Mouse (Mus musculus) right cerebral cortex, adult 18-20 months (tissue): ENCODE results near the gene 4930512M02Rik.

ENCODE experiments used
- DNase-seq: peaks from one replicate; pipeline ENCODE4 v3.0.0; 2022; ENCODE audit warnings: mixed read lengths

Gene 4930512M02Rik

GRCm38 (mm10) chr11:11564266-11565044 is 63.2 kb downstream of the 4930512M02Rik start:
- no peak for DNase-seq

GRCm38 (mm10) chr11:11561118-11561517 is 66.5 kb downstream of the 4930512M02Rik start:
- no peak for DNase-seq

GRCm38 (mm10) chr11:11559099-11559686 is 68.4 kb downstream of the 4930512M02Rik start:
- DNase-seq: no peak

- DNase-seq: no peak
Observed at GRCm38 (mm10) chr11:11558662-11559061, 69.0 kb downstream of the 4930512M02Rik start.

- DNase-seq: peak; percentile 10
Observed at GRCm38 (mm10) chr11:11557173-11557967, 70.3 kb downstream of the 4930512M02Rik start.

- no peak for DNase-seq
Observed at GRCm38 (mm10) chr11:11556186-11556585, 71.4 kb downstream of the 4930512M02Rik start.

- DNase-seq: no peak
Observed at GRCm38 (mm10) chr11:11555563-11555962, 72.1 kb downstream of the 4930512M02Rik start.

GRCm38 (mm10) chr11:11547597-11548240 is 79.9 kb downstream of the 4930512M02Rik start:
- no peak for DNase-seq

- no peak for DNase-seq
Observed at GRCm38 (mm10) chr11:11546903-11547511, 80.6 kb downstream of the 4930512M02Rik start.

GRCm38 (mm10) chr11:11545948-11546347 is 81.7 kb downstream of the 4930512M02Rik start:
- no peak for DNase-seq
